ENCODE assay signal across 10 mouse cellular contexts in genomic region chr11:45577469-45578154, GRCm38 (mm10).
DNase-seq lines count a peak whose midpoint lies in the region; ATAC-seq and TF ChIP-seq lines count a peak whose summit lies in the region.
"Had no signal": no experiment of that assay in that cellular context is flagged by ENCODE, and none has a peak within 500 bp of the region (broad histone marks: within the 10 kb centered on the region; RNA-seq: fewer than 3 reads in every experiment).

No protein-coding gene starts in this region.

- TF ChIP-seq POLR2A in kidney, adult 2 months (IDR thresholded peaks at IDR 0.05; ENCODE audit: low read depth, low read length), result no peak

- H3K36me3 ChIP-seq in embryonic facial prominence, embryonic 11.5 days (replicated peaks; ENCODE audit: control insufficient read depth, insufficient read depth, low read depth, low read length), result no peaks in the 10 kb centered on the region
- no peaks in the 10 kb centered on the region for H3K36me3 ChIP-seq in forebrain, embryonic 16.5 days (ENCODE audit: control insufficient read depth, insufficient read depth)
- no peaks in the 10 kb centered on the region for H3K36me3 ChIP-seq in kidney, adult 2 months (ENCODE audit: control insufficient read depth, insufficient read depth, low read length)

- no peaks in the 10 kb centered on the region for H3K27me3 ChIP-seq in embryonic facial prominence, embryonic 11.5 days (ENCODE audit: control insufficient read depth, insufficient read depth, low read length)
- no peaks in the 10 kb centered on the region for H3K27me3 ChIP-seq in forebrain, embryonic 16.5 days (replicated peaks; ENCODE audit: control insufficient read depth, insufficient read depth, low read length)
- no peaks in the 10 kb centered on the region for H3K27me3 ChIP-seq in kidney, adult 2 months (replicated peaks; ENCODE audit: control insufficient read depth, insufficient read depth, low read length)

- TF ChIP-seq CTCF in kidney, adult 2 months (conservative IDR thresholded peaks at IDR 0.05; ENCODE audit: insufficient read depth, insufficient read length, low read depth, low read length), result no peak

- WGBS in embryonic facial prominence, embryonic 11.5 days, result 32% methylated on average over 5 of the region's 5 CpGs
- WGBS in forebrain, embryonic 16.5 days, result 21% methylated on average over 5 of the region's 5 CpGs
- WGBS in kidney, adult 2 months, result 60% methylated on average over 5 of the region's 5 CpGs

- H3K27ac ChIP-seq in embryonic facial prominence, embryonic 11.5 days (replicated peaks; ENCODE audit: low read depth, low read length), result no peak overlapping the region
- no peak overlapping the region for H3K27ac ChIP-seq in forebrain, embryonic 16.5 days (ENCODE audit: low read length)
- H3K27ac ChIP-seq in kidney, adult 2 months (ENCODE audit: insufficient read depth, low read depth, low read length), result no peak overlapping the region

- peak; percentile 25 for DNase-seq in embryonic facial prominence, embryonic 11.5 days (ENCODE audit: low spot score)
- peak; percentile 50 to 70 for DNase-seq in layer of hippocampus, postnatal 14 days (ENCODE audit: low spot score in 2 of 2)
- peak; percentile 33 for DNase-seq in neural tube, embryonic 10.5 days (ENCODE audit: extremely low spot score, low spot score)
- DNase-seq in gastrocnemius, postnatal 25 days, result no peak
- no peak for DNase-seq in urinary bladder, postnatal 36 days (ENCODE audit: low spot score in 2 of 2)
- DNase-seq in gastrocnemius, adult 8-10 months (ENCODE audit: low spot score in 2 of 2), result no peak
- no peak for DNase-seq in kidney, adult 2 months
- DNase-seq: cerebellum, adult 8-10 months had no signal

- H3K9ac ChIP-seq in embryonic facial prominence, embryonic 11.5 days (replicated peaks; ENCODE audit: low read length), result no peak overlapping the region
- H3K9ac ChIP-seq in forebrain, embryonic 16.5 days (replicated peaks; ENCODE audit: low read depth, low read length), result no peak overlapping the region

- H3K4me1 ChIP-seq in embryonic facial prominence, embryonic 11.5 days (ENCODE audit: control insufficient read depth, insufficient read depth, low read length), result no peaks in the 10 kb centered on the region
- peaks cover 7% of the 10 kb centered on the region for H3K4me1 ChIP-seq in forebrain, embryonic 16.5 days (replicated peaks; ENCODE audit: control insufficient read depth, insufficient read depth, low read length)
- H3K4me1 ChIP-seq in kidney, adult 2 months (ENCODE audit: control insufficient read depth, insufficient read depth, low read length), result no peaks in the 10 kb centered on the region

- no peak overlapping the region for H3K4me3 ChIP-seq in embryonic facial prominence, embryonic 11.5 days (ENCODE audit: low read depth, low read length)
- no peak overlapping the region for H3K4me3 ChIP-seq in forebrain, embryonic 16.5 days (replicated peaks; ENCODE audit: low read length)
- no peak overlapping the region for H3K4me3 ChIP-seq in kidney, adult 2 months (ENCODE audit: insufficient read depth, low read depth, low read length)

- no peaks in the 10 kb centered on the region for H3K9me3 ChIP-seq in embryonic facial prominence, embryonic 11.5 days (replicated peaks; ENCODE audit: control insufficient read depth, low read length)
- H3K9me3 ChIP-seq in forebrain, embryonic 16.5 days (ENCODE audit: control insufficient read depth, low read length), result no peaks in the 10 kb centered on the region

- H3K4me2 ChIP-seq in embryonic facial prominence, embryonic 11.5 days (ENCODE audit: low read depth, low read length), result no peak overlapping the region
- H3K4me2 ChIP-seq in forebrain, embryonic 16.5 days (ENCODE audit: low read length), result no peak overlapping the region

- ATAC-seq in embryonic facial prominence, embryonic 11.5 days (replicated peaks; ENCODE audit: insufficient number of reproducible peaks, low FRiP score, low TSS enrichment, low read depth), result peak; percentile 90
- peak; percentile 80; the same call in 1 of the 2 replicates for ATAC-seq in forebrain, embryonic 16.5 days
- ATAC-seq: lung, postnatal 0 days had no signal

Comparison
In these comparisons a context has a peak if more than half of its experiments do, and no peak if none do; other contexts are left out.
1. DNase-seq: peak in embryonic facial prominence, embryonic 11.5 days (single experiment), layer of hippocampus, postnatal 14 days (2 of 2) and neural tube, embryonic 10.5 days (single experiment); none in gastrocnemius, postnatal 25 days (single experiment), urinary bladder, postnatal 36 days (0 of 2), gastrocnemius, adult 8-10 months (0 of 2) and kidney, adult 2 months (single experiment).